Mouse (Mus musculus) thymus, postnatal 36 days (tissue): ENCODE measurements at regions not wholly inside any gene's neighbourhood (a gene's known extent, or its start where the extent isn't known, plus 50 kb on each side); places are given as distances from the start of the nearest gene placed in this dataset.

ENCODE experiments used
- DNase-seq, 2 experiments: peaks; one replicate each; pipeline ENCODE4 v3.0.0; 2022; ENCODE audit warnings: mixed read lengths in 2 of 2

GRCm38 (mm10) chr9:84296456-84296855 lies 371.5 kb downstream of the Bckdhb start:
- no peak for DNase-seq

DNA sequence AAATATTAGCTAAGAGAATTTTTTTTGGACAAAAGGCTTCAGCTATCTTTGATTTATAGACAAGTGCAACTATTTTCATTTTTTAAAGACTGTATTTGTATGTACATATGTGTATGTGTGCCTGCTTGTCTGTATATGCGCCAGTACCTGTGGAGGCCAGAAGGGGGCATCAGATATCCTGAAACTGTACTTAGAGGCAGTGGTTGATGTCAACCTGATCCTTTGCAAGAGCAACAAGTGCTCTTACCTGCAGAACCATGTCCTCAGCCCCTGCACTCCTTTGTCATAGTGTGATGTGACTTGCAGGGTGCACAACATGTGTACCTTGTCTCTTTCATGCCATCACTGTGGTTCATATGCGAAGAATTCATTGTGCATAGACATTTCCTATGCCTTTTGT lies 379.5 kb downstream of the Bckdhb start:
- DNase-seq, result no peak

- DNase-seq, result no peak
Measured at GRCm38 (mm10) chr9:84318811-84319210, 393.9 kb downstream of the Bckdhb start.

DNA sequence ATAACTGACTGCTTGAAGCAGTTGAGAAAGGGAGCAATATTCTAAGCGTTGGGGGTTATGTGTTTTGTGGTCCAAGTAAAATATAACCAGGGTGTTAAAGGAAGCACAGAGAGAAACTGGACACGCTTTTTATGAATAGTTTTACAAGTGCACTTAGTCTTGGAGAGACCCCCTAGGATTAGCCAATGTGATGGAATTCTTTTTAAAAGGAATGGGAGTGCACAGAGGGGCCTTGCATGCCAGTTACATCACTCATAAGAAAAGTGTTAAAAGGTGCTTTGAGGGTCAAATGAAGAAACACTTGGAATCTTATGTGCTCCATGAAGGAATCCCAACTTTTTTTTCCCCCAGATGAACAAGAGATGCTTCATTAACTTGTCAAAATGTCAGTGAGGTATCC lies 394.4 kb downstream of the Bckdhb start:
- no peak for DNase-seq

DNA sequence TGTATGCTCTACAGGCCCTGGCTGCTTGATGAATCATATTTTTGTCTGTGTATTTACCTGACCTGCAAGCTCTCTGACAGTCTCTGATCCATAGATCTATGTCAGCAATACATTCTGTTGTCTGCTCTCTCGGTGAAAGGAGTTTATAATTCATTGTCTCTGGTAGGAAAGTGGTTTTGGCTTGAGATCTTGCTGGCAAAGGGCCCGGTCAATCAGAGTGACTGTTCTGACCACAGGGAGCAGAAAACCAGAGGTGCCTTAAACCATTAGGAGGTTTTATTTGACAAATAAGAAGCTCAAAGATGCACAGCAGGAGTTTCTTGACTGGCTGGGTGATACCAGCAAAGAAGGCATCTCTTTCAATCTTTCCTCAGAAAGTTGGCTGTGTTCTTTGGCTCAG lies 398.2 kb downstream of the Bckdhb start:
- no peak for DNase-seq

DNA sequence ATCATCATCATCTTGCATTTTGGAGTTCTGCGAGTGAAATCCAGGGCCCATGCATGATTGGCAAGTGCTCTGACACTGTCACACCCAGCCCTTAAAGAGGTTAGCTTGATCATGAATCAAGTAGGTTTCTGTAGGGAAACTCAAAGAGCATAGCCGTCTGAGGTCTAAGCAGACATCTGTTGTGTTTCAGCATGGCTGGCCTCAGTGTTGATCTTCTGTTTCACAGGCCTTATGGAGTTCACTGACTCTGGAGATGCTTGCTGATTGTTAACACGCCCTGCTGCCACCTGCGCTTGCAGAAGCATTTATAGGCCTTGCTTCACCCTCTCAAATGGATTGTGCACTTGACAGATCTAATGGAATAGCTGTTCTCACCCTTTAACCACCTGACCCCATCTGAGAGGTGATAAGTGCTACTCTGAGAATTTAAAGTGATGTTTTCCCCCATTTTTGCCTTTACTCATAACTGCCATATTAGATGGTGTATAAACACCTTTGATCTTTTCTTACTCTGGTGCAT lies 406.2 kb downstream of the Bckdhb start:
- DNase-seq, result no peak

DNA sequence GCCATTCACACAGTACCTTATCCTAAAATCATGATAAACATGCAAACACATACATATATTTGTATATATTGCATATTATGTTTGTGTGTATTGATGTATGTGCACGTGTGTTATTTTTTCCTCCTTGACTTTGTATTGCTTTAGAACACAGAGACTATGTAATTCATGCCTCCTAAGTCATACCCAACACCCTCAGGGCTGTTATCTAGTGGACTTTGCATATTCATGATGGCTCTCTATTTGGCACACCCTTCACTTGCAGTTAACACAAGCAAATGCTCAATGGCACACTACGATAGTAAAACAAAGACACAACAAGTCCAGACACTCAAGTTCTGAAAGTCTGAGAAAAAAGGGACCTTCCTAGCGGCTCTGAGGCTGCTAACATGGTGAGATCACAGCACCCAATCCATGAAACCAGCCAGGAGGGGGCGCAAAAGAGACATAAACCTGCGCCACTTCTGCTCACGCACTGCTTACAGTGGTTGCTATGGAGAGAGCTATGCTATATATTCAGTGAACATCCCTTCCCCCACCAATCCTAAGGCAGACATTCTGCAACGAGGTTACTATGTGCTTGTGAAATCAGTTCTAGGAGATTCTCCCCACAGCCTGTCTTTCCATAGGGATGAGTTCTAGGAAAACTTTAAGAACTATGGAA lies 418.6 kb downstream of the Bckdhb start:
- peak; percentile 11 to 22 for DNase-seq

DNA sequence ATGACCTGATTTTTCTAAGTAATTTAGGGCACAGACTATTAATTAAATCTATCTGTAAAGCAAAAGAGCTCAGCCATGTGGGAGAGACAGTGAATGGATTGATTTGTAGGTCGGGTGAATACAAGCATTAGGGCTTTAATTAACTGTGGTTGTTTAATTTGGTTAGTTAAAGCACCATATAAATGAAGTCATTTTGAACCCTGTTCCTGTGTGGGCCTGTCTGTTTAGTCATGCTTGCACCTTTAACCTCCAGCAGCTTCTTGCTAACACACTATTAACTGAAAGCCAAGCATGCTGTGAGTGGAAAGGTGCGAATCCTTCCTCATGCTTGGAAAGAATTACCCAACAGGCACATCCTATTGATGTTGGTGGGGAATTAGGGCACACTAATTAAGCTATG lies 425.3 kb downstream of the Bckdhb start:
- no peak for DNase-seq

DNA sequence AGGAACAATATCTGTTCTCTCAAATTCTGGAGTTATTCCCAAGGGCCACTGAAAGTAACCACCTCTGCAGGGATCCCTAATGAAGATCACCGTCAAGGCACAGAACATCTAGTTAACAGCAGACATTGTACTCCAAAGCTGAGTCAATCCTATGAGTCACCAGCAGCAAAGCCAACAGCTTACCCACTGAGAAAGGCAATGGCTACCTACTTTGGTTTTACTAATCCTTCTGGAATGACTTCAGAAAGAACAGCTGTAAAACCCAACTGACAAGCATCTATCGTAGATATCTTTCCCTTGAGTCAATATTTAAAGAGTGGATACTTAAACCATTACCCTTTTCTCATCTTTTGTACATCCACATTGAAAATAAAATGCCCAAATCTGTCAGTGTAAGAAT lies 429.5 kb downstream of the Bckdhb start:
- no peak for DNase-seq

DNA sequence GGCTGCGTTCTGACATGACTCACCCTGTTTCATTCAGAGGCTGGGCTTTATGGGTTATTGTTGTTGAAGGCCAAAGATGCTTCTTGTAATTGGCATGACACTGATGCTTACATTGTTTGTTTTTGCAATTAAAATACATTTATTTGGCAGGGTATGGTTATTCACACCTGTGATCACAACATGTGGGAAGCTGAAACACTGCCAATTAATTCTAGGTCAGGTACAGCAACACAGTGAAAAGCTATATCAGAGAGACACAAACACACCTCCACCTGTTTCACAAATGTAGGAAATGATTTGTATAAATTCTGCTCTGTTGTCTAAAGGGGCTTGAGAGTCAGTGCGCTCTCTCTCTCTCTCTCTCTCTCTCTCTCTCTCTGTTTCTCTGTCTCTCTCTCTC lies 431.2 kb downstream of the Bckdhb start:
- no peak for DNase-seq

DNA sequence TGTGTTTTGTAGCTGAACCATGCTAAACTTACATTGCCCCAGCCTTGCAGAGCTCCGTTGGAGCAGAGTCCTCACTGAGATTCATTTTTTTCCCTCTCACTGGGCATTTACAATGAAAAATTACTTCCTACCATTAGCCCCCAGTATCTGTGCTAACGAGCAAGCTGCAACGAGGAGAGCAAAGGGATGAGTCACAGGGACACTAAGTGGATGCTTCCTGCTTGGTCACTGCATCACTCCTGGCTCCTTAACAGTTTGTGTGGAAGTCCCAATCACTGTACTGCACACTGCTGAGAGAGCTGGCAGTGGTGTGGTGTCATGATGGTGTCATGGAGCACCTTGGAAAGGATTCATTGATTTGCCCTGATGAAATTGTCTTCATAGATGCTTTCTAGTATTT lies 434.9 kb downstream of the Bckdhb start:
- DNase-seq, result no peak

GRCm38 (mm10) chr9:84360484-84360883 lies 435.5 kb downstream of the Bckdhb start:
- DNase-seq, result no peak

- no peak for DNase-seq
Measured at GRCm38 (mm10) chr9:84363478-84363877, 438.5 kb downstream of the Bckdhb start.

GRCm38 (mm10) chr9:84369200-84369599 lies 444.3 kb downstream of the Bckdhb start:
- DNase-seq, result no peak

GRCm38 (mm10) chr9:84370260-84370659 lies 445.3 kb downstream of the Bckdhb start:
- DNase-seq, result no peak

- no peak for DNase-seq
Measured at GRCm38 (mm10) chr9:84375746-84376145, 450.8 kb downstream of the Bckdhb start.

GRCm38 (mm10) chr9:84376621-84377020 lies 451.7 kb downstream of the Bckdhb start:
- no peak for DNase-seq

GRCm38 (mm10) chr9:84381942-84382341 lies 457.0 kb downstream of the Bckdhb start:
- no peak for DNase-seq

- no peak for DNase-seq
Measured at GRCm38 (mm10) chr9:84389831-84390230, 464.9 kb downstream of the Bckdhb start.

DNA sequence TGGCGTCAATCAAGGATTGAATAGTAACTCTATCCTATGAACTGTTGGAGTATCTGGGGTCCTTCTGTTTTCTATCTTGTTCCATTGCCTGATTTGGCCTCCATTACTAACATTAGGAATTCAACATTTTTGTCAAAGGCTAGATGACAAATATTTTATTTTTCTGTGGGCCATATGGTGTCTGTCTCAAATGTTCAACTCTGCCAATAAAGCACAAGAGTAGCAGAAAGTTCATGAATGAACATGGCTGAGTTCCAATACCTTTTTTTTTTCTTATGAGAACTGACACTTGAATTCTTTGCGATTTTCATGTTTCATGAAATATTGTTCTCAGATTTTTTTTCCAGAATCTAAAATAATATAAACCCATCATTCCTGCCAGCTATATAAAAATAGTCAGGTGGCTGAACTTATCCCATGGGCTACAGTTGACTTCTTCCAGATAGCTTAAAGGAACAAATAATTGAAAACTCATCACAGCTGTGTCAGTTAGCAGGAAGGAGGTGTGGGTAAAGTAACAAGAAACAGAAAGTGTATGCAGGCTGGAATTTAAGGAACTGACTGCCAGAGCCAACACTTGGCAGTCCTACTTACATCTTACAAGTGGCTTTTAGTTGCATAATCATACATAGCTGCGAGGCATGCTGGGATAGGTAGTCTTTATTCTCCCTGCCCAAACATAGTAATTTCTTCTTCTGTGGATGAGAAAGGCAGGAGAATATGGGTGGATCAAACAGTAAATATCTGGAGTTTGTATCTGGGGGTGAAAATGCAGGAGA lies 469.8 kb downstream of the Bckdhb start:
- DNase-seq, result no peak

- DNase-seq, result no peak
Measured at GRCm38 (mm10) chr9:84399481-84399880, 474.5 kb downstream of the Bckdhb start.

DNA sequence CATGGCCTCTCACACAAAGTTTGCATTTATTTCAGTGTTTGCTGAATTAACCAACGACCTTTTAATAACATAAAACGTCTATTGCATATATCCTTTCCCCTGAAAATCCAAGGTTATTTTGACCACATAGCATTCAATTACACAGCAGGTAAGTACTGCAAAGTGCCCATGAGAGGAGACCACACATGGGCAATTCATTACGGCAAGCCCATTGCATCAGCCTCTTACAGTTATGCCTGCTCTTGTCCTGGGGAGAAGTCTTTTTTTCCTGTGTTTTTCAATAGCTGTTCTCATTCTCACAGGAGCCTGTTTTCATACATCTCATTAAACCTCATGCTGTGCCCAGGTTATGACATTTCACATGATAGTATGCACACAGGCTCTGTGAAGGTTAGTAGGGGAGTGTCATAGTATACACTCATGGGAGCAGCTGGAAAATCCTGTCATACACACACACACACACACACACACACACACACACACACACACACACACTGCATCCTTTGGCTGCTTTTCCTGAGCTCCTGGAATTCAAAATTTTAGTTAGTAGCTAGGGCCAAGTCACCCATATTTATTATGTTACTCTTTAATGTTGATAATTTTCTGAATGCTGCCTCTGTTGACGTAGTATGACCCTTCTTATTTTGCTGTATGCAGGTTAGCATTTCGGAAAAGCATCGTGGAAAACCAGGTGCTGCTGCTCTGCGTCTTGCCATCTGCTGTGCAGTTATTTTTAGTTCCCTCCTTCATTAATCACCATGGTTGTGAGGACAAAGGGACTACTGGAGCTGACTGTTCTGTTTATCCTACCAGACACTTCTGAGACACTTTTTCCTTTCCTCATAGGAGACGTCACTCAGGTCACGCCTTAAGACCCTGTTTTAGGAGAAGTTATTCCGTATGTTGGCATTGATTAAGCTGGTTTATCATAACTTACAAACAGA lies 483.6 kb downstream of the Bckdhb start:
- no peak for DNase-seq
